Mouse (Mus musculus): Measurements from ENCODE around the gene Ripply3.

- 0 out of 2 replicates have a peak, but pooled peaks have one; percentile 11 for TF ChIP-seq CTCF (IDR thresholded peaks at IDR 0.05; ENCODE audit: insufficient read depth, low read length)
- no peak for TF ChIP-seq POLR2A (IDR thresholded peaks at IDR 0.05; ENCODE audit: borderline replicate concordance, extremely low read depth, low read depth, low read length)
Observed at GRCm38 (mm10) chr16:94302274-94303202, 25.7 kb upstream of the Ripply3 start.

Measured in lung, adult 2 months (tissue).